Mouse (Mus musculus) thymus, adult 2 months (tissue): ENCODE results near the gene Ranbp10.

Source experiments
- CTCF ChIP-seq: fragments of 200-500 bp; IDR thresholded peaks from 2 replicates; pipeline ENCODE4 v1.5.1; 2012; ENCODE audit warnings: mild to moderate bottlenecking, control low read depth, low read length, moderate library complexity, borderline replicate concordance; ENCODE audit not compliant: control insufficient read depth, poor library complexity, insufficient read depth; ENCODE audit errors: extremely low read depth
- POLR2A ChIP-seq: fragments of 200-500 bp; IDR thresholded peaks from 2 replicates; pipeline ENCODE4 v1.6.1; 2012; ENCODE audit warnings: mild to moderate bottlenecking, low read length, control low read depth, moderate library complexity; ENCODE audit not compliant: control insufficient read depth, poor library complexity, insufficient read depth; ENCODE audit errors: extremely low read depth

GRCm38 (mm10) chr8:105719637-105720036, 107.5 kb downstream of the Ranbp10 start:
- no peak for TF ChIP-seq CTCF
- TF ChIP-seq POLR2A, result no peak
